Mouse (Mus musculus) forelimb bud, embryonic 11.5 days (tissue): ENCODE results near the gene Ap4b1.
"Not testable (repeated sequence)": the region's sequence is repeated elsewhere in the genome, so short reads cannot be mapped to it uniquely, and the experiment has no call there.

Source experiments
- DNase-seq: peaks from one replicate; pipeline ENCODE4 v3.0.0-alpha.2; 2012; ENCODE audit warnings: low read depth, low spot score

The Ap4b1 gene

GRCm38 (mm10) chr3:103801631-103802531, 7.4 kb upstream of the Ap4b1 start:
- no peak for DNase-seq

- DNase-seq = no peak
These were observed 6.5 kb upstream of the Ap4b1 start for GRCm38 (mm10) chr3:103802861-103803260.

GRCm38 (mm10) chr3:103805671-103806070, 3.6 kb upstream of the Ap4b1 start:
- DNase-seq = no peak

- peak; percentile 3 for DNase-seq
These were observed 455 bp downstream of the Ap4b1 start for GRCm38 (mm10) chr3:103809799-103810150.

GRCm38 (mm10) chr3:103810967-103811366, 1.6 kb downstream of the Ap4b1 start:
- DNase-seq = no peak

GRCm38 (mm10) chr3:103827548-103827947, 18.2 kb downstream of the Ap4b1 start:
- DNase-seq = no peak

GRCm38 (mm10) chr3:103829036-103829435, 19.7 kb downstream of the Ap4b1 start:
- no peak for DNase-seq

- DNase-seq = not testable (repeated sequence)
These were observed 21.4 kb downstream of the Ap4b1 start for GRCm38 (mm10) chr3:103830681-103831080.

- DNase-seq = no peak
These were observed 21.8 kb downstream of the Ap4b1 start for GRCm38 (mm10) chr3:103831146-103831545.

GRCm38 (mm10) chr3:103832426-103832825, 23.1 kb downstream of the Ap4b1 start, which contains the start of gene Bcl2l15:
Gene Bcl2l15, plus strand, starts transcription at chr3:103832601.
- no peak for DNase-seq

GRCm38 (mm10) chr3:103834001-103834400, 24.7 kb downstream of the Ap4b1 start:
- no peak for DNase-seq

- no peak for DNase-seq
These were observed 26.1 kb downstream of the Ap4b1 start for GRCm38 (mm10) chr3:103835272-103835950.

- no peak for DNase-seq
These were observed 26.6 kb downstream of the Ap4b1 start for GRCm38 (mm10) chr3:103835951-103836310.

GRCm38 (mm10) chr3:103836453-103836852, 27.1 kb downstream of the Ap4b1 start:
- no peak for DNase-seq

GRCm38 (mm10) chr3:103839711-103840110, 30.4 kb downstream of the Ap4b1 start:
- DNase-seq = no peak

- DNase-seq = not testable (repeated sequence)
These were observed 30.9 kb downstream of the Ap4b1 start for GRCm38 (mm10) chr3:103840195-103840594.

- DNase-seq = not testable (repeated sequence)
These were observed 31.6 kb downstream of the Ap4b1 start for GRCm38 (mm10) chr3:103840946-103841345.

- DNase-seq = no peak
These were observed 41.5 kb downstream of the Ap4b1 start for GRCm38 (mm10) chr3:103850644-103851363.

- no peak for DNase-seq
These were observed 42.2 kb downstream of the Ap4b1 start for GRCm38 (mm10) chr3:103851481-103851880.

- no peak for DNase-seq
These were observed 42.6 kb downstream of the Ap4b1 start for GRCm38 (mm10) chr3:103851882-103852281.

- peak; percentile 14 for DNase-seq
These were observed 43.4 kb downstream of the Ap4b1 start for GRCm38 (mm10) chr3:103852565-103853299.
